Mouse (Mus musculus): ENCODE data around the gene Lsm6.
A peak's percentile ranks its signal among the peaks of the same experiment; 100 is the strongest.
"Not testable (repeated sequence)": the region's sequence is repeated elsewhere in the genome, so short reads cannot be mapped to it uniquely, and the experiment has no call there.

Gene Lsm6

DNA sequence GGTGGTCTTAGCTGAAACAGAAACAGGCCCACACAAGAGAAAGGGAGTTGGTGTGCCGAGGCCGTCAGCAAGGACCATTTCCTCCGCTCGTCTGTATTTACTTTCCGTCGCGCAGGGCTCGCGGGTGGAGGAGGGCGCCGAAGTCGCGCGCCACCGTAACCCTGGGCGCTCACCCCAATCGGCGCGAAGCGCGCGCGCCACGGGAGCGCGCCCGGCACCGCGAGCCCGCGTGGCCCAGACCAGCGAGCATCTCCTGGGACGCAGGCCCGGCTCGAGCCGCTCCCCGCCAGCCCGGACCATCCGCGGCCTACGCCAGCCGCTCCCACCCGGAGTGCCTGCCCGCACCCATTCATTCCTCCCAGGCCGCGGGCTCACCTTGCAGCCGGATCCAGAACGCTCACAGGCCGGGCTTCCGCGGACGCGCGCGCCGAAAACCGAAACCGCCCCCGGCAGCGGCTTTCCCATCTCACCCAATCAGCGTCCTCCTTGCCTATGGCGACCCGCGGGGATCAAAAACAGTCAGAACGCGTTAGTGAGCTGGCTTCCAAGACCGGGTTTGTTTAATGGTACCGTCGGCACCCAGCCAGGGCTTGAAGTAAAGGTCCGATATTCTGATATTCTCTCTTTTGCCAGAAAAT lies at the start of gene Lsm6:
Gene Lsm6, minus strand, starts transcription at position 468 of the 638 bp plus-strand sequence.
- peak; percentile 97 for DNase-seq (ENCODE audit: low spot score)

GRCm38 (mm10) chr8:78867036-78867435 lies 46.1 kb upstream of the Lsm6 start:
- DNase-seq (ENCODE audit: low spot score): no peak

DNA sequence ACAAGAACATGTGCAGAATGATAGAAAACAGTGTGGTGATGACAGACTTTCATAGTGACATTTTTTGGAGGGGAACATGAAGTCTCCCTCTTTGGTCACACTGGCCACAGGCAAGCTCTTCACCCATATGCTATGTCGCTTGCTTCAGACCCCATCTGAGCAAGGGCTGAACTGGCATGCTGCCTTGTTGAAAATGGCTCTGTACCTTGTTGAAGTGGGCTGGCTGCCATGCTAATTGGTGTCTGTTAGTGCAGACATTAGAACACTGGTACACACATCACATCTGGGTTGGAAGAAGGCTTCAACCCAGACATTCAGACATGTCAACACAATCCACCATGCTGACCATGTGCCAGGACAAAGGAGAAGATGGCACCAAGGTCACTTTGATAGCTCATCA lies 42.1 kb upstream of the Lsm6 start:
- DNase-seq (ENCODE audit: low spot score): no peak

DNA sequence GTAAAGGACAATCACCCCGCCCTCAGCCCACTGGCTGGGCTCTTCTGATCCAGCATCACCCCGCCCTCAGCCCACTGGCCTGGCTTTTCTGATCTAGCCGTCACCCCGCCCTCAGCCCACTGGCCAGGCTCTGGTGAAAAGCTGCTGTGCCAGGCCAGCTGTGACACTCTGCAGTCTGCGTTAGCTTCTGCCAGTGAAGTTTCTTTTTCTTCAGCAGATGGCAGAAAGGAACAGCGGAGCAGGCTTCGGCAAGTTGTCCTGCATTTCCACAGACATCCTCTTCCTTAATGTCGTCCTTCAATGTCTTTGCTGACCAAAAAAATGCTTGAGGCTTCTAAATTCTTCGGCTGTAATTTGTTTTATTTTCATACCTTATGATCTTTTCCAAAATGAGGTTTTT lies 41.1 kb upstream of the Lsm6 start:
- no peak for DNase-seq (ENCODE audit: low spot score)

- no peak for DNase-seq (ENCODE audit: low spot score)
Observed at GRCm38 (mm10) chr8:78860789-78861188, 39.8 kb upstream of the Lsm6 start.

DNA sequence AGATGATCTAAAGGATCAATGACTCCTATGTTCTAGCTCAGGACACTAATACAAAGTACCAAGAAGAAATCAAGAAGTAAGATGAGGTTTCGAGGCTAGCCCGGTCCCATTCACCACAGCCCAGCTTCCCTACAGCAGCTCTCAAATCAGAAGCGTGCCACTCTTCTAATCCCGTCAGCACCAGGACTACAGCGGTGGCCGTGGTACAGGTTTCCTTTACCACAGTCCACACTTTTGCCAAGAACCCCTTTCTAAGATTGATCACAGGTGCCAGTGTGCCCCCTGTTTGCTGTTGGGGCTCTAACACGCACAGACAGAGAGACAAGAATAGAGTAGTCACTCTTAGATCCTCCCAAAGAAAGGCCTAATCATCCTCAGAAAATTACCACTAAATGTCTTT lies 36.5 kb upstream of the Lsm6 start:
- DNase-seq (ENCODE audit: low spot score): no peak

DNA sequence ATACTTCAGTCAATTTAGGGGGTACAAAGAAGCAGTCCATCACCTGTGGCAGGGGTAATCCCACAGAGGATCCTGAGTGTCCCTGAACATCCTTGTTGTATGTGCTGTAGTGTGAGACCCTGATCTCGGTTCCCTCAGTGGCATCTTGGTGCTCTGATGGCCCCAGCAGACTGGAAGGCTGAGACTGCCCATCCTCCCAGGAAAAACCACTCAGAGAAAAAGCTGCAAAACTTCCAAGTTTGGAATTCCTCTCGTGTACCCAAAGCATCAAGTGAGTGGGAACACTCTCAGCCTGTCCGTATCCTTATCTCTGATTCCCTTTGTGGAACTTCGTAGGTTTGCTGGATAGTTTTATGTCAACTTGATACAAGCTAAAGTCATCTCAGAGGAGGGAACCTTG lies 31.3 kb upstream of the Lsm6 start:
- no peak for DNase-seq (ENCODE audit: low spot score)

- DNase-seq (ENCODE audit: low spot score): no peak
Observed at GRCm38 (mm10) chr8:78847240-78847639, 26.3 kb upstream of the Lsm6 start.

DNA sequence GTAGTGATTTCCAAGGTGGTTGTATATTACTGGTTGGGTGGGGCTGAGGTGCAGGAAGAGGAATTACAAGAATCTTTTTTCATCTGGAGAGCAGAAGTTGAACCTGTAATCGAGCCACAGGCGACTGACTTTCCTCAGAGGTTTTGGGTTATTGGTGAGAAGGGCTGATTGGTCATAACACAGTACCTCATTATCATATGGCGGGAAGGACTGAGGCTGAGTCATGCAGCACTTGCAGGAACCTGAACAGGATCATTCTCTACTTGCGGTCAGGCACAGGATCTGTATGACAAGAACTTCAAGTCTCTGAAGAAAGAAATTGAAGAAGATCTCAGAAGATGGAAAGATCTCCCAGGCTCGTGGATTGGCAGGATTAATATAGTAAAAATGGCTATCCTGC lies 23.6 kb upstream of the Lsm6 start:
- no peak for DNase-seq (ENCODE audit: low spot score)

GRCm38 (mm10) chr8:78838656-78839413 lies 17.9 kb upstream of the Lsm6 start:
- DNase-seq (ENCODE audit: low spot score): no peak

- DNase-seq (ENCODE audit: low spot score): no peak
Observed at GRCm38 (mm10) chr8:78836091-78836490, 15.2 kb upstream of the Lsm6 start.

GRCm38 (mm10) chr8:78828414-78828813 lies 7.5 kb upstream of the Lsm6 start:
- no peak for DNase-seq (ENCODE audit: low spot score)

DNA sequence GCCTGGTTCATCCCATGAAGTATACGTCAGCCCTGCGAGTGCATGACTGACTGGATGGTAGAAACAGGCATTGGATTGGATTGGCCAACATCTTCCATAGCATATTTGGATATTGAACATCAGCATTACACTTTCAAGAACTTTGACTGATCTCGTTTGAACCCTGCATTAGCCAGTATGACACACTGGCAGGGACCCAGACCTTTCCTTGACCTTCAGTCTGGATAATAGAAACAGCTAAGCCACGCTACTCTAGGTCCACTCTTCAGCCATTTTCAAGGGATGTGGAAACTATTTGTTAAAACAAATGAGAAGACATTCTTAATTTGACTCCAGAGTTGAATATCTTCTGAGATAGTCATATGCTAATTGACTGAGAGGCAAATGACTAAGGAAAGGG lies 3.6 kb upstream of the Lsm6 start:
- no peak for DNase-seq (ENCODE audit: low spot score)

DNA sequence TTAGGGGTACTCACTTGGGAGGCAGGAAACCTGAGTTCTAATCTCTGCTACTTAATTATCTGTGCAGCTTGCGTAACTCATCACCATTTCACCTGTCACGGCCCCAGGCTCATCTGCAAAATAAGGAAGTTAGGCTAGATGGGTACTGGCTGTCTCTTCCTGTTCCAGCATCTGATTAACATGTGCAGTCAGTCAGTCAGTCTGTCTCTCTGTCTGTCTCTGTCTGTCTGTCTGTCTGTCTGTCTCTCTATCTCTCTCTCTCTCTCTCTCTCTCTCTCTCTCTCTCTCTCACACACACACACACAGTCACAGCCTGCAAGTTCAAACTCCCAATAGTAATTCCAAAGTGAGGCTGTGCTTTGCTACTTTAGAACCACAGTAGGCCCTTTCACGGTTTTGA lies 967 bp downstream of the Lsm6 start:
- DNase-seq (ENCODE audit: low spot score): not testable (repeated sequence)

GRCm38 (mm10) chr8:78814743-78815142 lies 6.2 kb downstream of the Lsm6 start:
- DNase-seq (ENCODE audit: low spot score): no peak

- no peak for DNase-seq (ENCODE audit: low spot score)
Observed at GRCm38 (mm10) chr8:78813021-78813420, 7.9 kb downstream of the Lsm6 start.

GRCm38 (mm10) chr8:78812446-78812845 lies 8.5 kb downstream of the Lsm6 start:
- DNase-seq (ENCODE audit: low spot score): no peak

DNA sequence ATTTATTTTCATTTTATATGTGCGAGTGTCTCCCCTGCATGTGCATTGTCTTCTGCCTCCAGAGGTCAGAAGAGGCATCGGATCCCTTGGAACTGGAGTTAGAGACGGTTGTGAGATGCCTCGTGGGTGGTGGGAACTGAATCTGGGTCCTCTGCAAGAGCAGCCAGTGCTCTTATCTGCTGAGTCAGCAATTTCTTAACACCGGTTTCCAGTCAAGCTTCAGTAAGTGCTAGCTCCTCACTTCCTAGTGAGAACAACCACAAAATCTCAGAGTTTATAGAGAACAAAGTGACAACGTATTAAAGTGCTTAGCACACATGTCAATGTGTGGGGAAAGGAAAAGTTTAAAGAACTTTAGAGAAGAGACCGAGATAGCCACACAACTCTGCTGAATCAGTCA lies 9.2 kb downstream of the Lsm6 start:
- no peak for DNase-seq (ENCODE audit: low spot score)

DNA sequence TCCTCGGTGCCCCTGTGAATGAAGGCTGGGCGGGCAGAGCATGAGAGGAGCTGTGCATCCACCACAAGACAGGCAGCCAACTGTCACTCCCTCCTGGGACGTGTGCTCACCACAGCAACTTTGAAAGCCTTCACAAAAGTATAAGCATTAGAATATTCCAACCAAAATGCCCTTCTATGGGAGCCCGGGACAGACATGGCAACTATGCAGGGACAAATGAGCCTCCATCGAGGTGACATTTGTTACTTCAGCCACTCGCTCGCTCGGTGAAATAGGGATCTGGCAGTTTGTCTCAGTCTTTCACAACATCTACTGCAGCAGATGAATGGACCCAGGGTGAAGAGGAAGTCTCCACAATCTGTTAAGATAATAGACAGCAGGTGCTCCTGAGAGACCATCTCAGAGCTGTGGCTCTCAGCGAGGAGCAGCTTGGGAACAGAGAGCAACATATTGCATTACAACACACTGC lies 10.7 kb downstream of the Lsm6 start:
- DNase-seq (ENCODE audit: low spot score): no peak

GRCm38 (mm10) chr8:78809454-78810206 lies 11.3 kb downstream of the Lsm6 start:
- no peak for DNase-seq (ENCODE audit: low spot score)

GRCm38 (mm10) chr8:78808888-78809287 lies 12.1 kb downstream of the Lsm6 start:
- no peak for DNase-seq (ENCODE audit: low spot score)

- DNase-seq (ENCODE audit: low spot score): no peak
Observed at GRCm38 (mm10) chr8:78808439-78808838, 12.5 kb downstream of the Lsm6 start.

DNA sequence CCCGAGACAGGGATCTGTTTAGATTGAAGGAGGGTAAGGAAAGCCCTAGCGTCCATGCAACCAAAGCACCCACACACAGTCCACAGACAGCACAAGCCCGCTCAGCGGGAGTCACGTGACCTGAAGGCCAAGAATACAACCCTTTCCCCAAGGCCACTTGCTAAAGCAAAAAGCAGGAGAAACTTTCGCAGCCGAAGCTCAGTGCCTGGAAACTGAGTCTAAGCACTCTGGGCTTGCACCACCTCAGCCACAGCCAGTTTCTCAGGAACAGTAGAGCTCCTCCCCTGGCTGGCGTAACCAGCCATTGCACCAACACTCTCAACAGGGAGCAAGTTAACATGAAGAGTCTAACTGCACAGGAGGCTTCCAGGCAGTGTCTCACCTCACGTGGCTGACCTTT lies 13.7 kb downstream of the Lsm6 start:
- DNase-seq (ENCODE audit: low spot score): no peak

Data from urinary bladder, postnatal 10 days (tissue).